Mouse (Mus musculus): Measurements from ENCODE around the gene Ptprh.
"Not testable (repeated sequence)": the region's sequence is repeated elsewhere in the genome, so short reads cannot be mapped to it uniquely, and the experiment has no call there.

The Ptprh gene

DNA sequence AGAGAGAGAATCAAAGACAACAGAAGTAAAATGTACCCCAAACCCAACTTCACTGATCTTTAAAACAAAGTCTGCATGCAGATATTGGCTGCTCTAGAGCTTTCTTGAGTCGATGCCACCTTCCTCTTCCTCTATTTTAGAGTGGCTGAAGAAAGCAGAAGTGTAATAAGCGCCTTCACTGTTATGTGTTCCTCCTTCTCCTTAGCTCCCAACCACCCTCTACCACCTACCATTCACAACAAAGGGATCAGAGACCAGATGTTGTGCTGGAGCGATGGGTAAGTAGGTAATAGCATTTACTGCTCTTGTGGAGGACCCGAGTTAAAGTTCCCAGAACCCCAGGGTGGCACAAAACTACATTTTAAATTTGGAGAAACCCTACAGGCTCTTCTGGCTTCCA, 6.8 kb downstream of the Ptprh start:
- not testable (repeated sequence) for DNase-seq

GRCm38 (mm10) chr7:4581481-4581880, 22.4 kb downstream of the Ptprh start:
- not testable (repeated sequence) for DNase-seq

DNA sequence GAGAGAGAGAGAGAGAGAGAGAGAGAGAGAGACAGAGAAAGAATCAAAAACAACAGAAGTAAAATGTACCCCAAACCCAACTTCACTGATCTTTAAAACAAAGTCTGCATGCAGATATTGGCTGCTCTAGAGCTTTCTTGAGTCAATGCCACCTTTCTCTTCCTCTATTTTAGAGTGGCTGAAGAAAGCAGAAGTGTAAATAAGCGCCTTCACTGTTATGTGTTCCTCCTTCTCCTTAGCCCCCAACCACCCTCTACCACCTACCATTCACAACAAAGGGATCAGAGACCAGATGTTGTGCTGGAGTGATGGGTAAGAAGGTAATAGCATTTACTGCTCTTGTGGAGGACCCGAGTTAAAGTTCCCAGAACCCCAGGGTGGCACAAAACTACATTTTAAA, 31.5 kb downstream of the Ptprh start:
- DNase-seq: not testable (repeated sequence)

- no peak for DNase-seq
Observed at GRCm38 (mm10) chr7:4562660-4563059, 41.2 kb downstream of the Ptprh start.

- no peak for DNase-seq
Observed at GRCm38 (mm10) chr7:4557167-4557560, 46.7 kb downstream of the Ptprh start.

DNA sequence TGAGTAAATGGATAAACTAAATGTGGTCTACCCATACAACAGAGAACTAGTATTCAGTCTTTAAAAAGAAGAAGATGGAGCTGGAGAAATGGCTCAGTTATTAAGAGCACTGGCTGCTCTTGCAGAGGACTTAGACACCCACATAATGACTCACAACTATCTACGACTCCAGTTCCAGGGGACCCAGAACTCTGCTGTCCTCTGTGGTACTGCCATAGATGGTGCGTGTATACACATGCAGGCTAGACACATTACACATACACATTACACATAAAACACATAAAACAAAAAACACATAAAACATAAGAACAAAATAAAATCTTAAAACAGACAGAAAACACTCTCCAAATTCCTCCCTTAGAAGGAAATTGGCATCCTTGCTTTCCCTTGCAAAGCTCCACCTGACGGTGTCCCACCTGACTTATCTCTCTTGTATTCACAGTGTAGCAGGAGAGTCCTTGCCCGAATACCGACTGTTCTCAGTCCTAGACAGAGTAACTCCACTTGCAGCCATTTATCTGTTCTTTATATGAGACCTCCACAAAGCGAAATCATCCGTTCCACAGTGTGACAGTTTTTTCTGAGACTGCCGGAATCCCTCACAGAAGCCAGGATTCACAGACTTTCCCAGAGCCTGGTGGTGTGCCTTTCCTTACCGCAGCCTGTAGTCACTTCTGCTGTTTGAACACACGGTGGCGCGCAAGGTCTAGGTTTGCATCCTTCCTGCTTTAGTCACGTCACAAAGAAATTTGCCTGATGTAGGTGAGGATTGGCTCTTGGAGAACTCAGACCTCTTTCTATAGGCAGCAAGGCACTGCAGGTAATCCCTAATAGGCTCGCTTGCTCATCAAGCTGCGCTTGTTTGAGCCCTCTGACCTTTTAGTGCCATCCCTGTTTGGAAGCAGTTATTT, 47.3 kb downstream of the Ptprh start:
- DNase-seq: peak; percentile 89

DNA sequence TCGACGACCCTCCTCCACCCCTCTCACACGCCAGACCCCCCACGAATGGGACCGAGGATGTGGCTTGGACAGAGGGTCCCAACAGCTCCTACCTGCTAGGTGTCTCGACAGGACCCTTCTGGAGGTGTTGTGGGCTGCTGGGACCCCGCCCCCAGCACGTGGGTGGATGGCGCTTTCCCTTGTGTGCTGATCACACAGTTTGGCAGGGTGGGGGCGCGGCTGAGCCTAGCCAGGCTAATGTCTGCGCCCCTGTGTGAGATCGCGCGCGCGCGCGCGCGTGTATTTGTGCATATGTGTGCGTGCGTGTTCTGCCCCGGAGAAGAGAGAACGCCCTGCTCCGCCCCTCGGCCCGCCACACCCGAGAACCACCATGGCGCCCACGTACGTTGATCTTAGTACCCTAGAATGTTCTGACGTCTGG, 56.6 kb downstream of the Ptprh start, which contains the start of gene Syt5:
Gene Syt5, minus strand, starts transcription at position 321 of the 421 bp plus-strand sequence.
- DNase-seq: no peak

GRCm38 (mm10) chr7:4546591-4547131, 57.2 kb downstream of the Ptprh start:
- DNase-seq: peak; percentile 84

DNA sequence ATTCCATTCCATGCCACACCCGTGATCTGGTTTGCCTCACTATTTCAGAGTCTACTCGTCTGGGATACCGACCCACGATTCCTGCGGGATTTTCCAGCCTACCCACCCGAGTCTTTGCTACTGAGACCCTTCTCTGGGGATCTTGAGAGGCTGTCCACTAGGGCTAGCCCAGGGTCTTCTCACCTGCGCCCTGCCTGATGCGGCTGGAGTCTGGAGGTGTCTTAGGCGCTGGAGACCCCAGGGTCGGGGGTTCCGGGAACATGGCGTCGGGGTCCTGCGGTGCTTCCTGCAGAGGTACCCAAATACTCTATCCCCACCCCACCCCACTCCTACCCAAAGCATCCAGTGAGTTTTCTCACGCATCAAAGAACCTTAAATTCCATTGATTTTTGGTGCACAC, 57.8 kb downstream of the Ptprh start:
- no peak for DNase-seq

GRCm38 (mm10) chr7:4542013-4542412, 61.8 kb downstream of the Ptprh start:
- DNase-seq: no peak

- DNase-seq: no peak
Observed at GRCm38 (mm10) chr7:4541344-4541743, 62.5 kb downstream of the Ptprh start.

- DNase-seq: no peak
Observed at GRCm38 (mm10) chr7:4539019-4539418, 64.8 kb downstream of the Ptprh start.

DNA sequence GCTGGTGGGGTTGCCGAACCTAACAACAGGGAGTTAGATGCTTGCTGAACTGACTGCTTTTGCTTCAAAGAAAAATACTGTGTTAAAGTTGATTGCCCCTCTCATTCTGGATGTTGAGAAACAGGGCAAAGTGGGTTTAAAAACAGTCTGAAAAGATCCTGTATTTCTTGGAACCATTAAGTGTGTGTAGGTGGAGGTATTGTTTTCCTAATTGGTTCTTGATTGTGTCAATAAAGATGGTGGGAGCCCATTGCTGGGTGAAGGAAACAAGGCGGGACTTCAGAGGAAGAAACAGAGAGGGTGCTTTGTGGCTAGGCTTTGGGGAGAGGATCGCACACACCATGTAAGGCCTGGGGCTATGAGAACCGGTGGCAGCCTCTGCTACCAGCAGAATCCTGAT, 66.7 kb downstream of the Ptprh start:
- DNase-seq: no peak

DNA sequence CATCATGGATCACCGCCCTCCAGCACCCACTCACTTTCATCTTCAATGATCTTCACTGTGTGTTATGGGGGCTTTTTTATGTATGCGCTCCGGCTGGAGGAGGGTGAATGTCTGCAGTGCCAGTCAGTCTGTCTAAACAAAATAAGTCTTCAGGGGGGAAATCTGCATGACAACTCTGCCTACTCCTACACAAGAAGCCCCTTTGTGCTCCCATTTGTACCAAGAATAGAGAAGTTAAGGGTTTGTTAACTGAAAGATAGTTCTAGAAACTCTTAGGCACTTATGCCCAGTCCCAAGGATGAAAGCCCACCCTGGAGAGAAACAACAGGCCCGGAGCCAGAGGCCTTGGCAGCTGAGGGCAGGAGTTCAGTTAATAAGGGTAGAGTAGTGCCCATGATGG, 67.5 kb downstream of the Ptprh start:
- DNase-seq: no peak

DNA sequence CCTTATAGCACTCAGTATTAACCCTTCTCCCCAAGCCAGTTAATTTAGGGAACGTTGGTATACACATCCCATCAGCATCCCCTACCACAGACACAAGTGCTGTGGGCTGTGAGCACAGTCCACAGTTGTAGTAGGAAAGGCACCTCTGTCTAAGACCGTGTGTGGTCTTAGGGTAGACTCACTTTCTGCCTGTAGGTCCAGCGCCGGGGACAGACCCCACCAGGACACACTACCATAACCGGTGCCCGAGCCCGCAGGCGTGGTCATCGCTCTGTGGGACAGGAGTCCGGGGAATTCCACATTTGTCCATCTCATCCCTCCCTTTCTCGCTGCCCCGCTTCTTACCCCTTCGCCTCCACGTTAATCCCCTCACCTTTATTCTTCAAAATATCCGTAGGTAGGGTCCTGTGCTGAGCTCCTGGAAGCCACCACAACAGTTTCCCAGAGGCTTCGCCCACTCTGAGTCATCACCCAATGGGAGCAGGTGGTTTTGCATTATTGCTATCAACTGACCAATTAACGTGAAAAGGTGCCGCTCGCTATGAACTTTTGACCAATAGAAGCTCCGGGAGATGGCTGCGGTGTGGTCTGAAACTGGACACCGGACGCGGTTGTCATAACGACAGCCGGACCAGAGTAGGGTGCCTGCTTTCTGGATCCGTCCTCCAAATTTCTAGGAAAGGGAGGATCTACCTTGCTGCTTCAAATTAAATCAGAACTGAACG, 71.7 kb downstream of the Ptprh start, which contains the start of gene Dnaaf3:
Gene Dnaaf3, minus strand, starts transcription at position 449 of the 725 bp plus-strand sequence.
- no peak for DNase-seq

GRCm38 (mm10) chr7:4530166-4530565, 73.7 kb downstream of the Ptprh start:
- not testable (repeated sequence) for DNase-seq

DNA sequence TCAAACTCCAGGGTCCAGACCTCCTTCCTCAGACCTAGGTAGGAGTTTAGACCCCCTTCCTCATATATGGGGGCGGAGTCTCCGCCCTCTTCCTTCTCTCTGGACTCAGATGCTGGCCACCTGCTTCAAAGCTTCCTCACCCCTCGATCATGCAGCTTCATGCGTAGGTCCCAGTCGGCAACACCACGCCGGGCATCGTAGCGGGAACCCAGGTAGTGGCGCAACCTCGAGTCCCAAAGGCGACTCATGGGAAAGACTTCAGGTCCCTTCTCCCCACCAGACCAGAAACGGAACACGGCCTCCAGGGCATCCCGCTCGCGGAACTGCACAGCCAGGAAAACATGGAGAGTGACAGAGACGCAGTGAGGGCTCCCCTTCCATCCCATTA, 76.5 kb downstream of the Ptprh start:
- DNase-seq: no peak

- peak; percentile 70 for DNase-seq
Observed at GRCm38 (mm10) chr7:4526341-4527301, 77.2 kb downstream of the Ptprh start.

- DNase-seq: not testable (repeated sequence)
Observed at GRCm38 (mm10) chr7:4524212-4524922, 79.5 kb downstream of the Ptprh start, which contains the start of gene Tnni3. Tnni3 (minus strand) TSS chr7:4524229.

- DNase-seq: no peak
Observed at GRCm38 (mm10) chr7:4523205-4524130, 80.4 kb downstream of the Ptprh start.

All from cerebellum, adult 9-10 months (tissue).